Mouse (Mus musculus) small intestine, adult 10 weeks (tissue): Measurements from ENCODE around the gene Pnpo. TPM values are rescaled to one million over a fixed set of nuclear protein-coding genes. Genes with fewer than 3 reads are reported as not detected.

ENCODE experiments used
- polyA plus RNA-seq: library from polyadenylated mRNA; stranded (reverse); fragments of 350-450 nt; fragmentation: Illumina TruSeq; extraction: RNeasy Lipid Tissue Mini Kit (QIAGEN cat#74804); gene quantifications from one replicate; pipeline ENCODE4 v1.2.3, GENCODE M21; 2014; ENCODE audit warnings: low replicate concordance

Gene Pnpo
- 9.4 TPM for polyA plus RNA-seq

GRCm38 (mm10) chr11:96943746-96944304 is at the start of gene Pnpo:
TSS of gene Pnpo (minus strand) at chr11:96943986.

GRCm38 (mm10) chr11:96982859-96983258 is 39.1 kb upstream of the Pnpo start, which contains the start of gene Sp2:
TSS of gene Sp2 (minus strand) at chr11:96982959.

GRCm38 (mm10) chr11:96928088-96928487 is 15.7 kb downstream of the Pnpo start, which contains the start of gene Prr15l:
TSS of gene Prr15l (plus strand) at chr11:96928104.

GRCm38 (mm10) chr11:96916044-96916884 is 27.5 kb downstream of the Pnpo start, which contains the start of gene Cdk5rap3:
TSS of gene Cdk5rap3 (minus strand) at chr11:96916496.

Other genes with a start within 250 kb of the Pnpo start
- gene Snx11, start 166.4 kb downstream of the Pnpo start, polyA plus RNA-seq: 4.0 TPM
- 62.8 TPM for gene Cbx1, start 154.9 kb downstream of the Pnpo start, polyA plus RNA-seq
- 9.8 TPM for gene Nfe2l1, start 114.0 kb downstream of the Pnpo start, polyA plus RNA-seq
- 0.63 TPM for gene Copz2, start 94.1 kb downstream of the Pnpo start, polyA plus RNA-seq
- 13.2 TPM for gene Cdk5rap3, start 27.5 kb downstream of the Pnpo start, polyA plus RNA-seq
- 20.3 TPM for gene Prr15l, start 15.9 kb downstream of the Pnpo start, polyA plus RNA-seq
- gene Sp2, start 39.0 kb upstream of the Pnpo start, polyA plus RNA-seq: 3.3 TPM
- gene Sp6, start 69.4 kb upstream of the Pnpo start, polyA plus RNA-seq: 0.19 TPM
- not detected for gene Scrn2, start 86.0 kb upstream of the Pnpo start, polyA plus RNA-seq
- not detected for gene Lrrc46, start 97.4 kb upstream of the Pnpo start, polyA plus RNA-seq
- gene Mrpl10, start 97.6 kb upstream of the Pnpo start, polyA plus RNA-seq: 5.5 TPM
- 0.33 TPM for gene Osbpl7, start 106.6 kb upstream of the Pnpo start, polyA plus RNA-seq
- gene Tbx21, start 171.3 kb upstream of the Pnpo start, polyA plus RNA-seq: not detected
- not detected for gene Tbkbp1, start 207.5 kb upstream of the Pnpo start, polyA plus RNA-seq
- gene Kpnb1, start 243.9 kb upstream of the Pnpo start, polyA plus RNA-seq: 82.0 TPM